21 mouse cellular contexts compared by ENCODE assay signal in genomic region chr13:51337931-51338330, GRCm38 (mm10).
"Had no signal": no experiment of that assay in that cellular context is flagged by ENCODE, and none has a peak within 500 bp of the region (broad histone marks: within the 10 kb centered on the region; RNA-seq: fewer than 3 reads in every experiment).

No protein-coding gene starts in this region.

- ATAC-seq: forebrain, embryonic 13.5 days; forebrain, embryonic 14.5 days; forebrain, embryonic 15.5 days; forebrain, embryonic 16.5 days; forebrain, postnatal 0 days had no signal

- DNase-seq: cerebellum, adult 2 months; cerebellum, adult 8-10 months; cerebellum, adult 9-10 months; cerebellum, adult 9-11 months; cerebellum, postnatal 10 days; cerebellum, postnatal 14 days; cerebellum, postnatal 25 days; cerebellum, postnatal 36 days; embryo, embryonic 11 days; forebrain, postnatal 0 days; gastrocnemius, adult 2 months; gastrocnemius, postnatal 10 days; gastrocnemius, postnatal 14 days; gastrocnemius, postnatal 25 days; gastrocnemius, postnatal 36 days; heart, adult 18-20 months; heart, adult 2 months had no signal
